Mouse (Mus musculus): Measurements from ENCODE around the gene Kctd6. TPM values are rescaled to one million over a fixed set of nuclear protein-coding genes. Genes with fewer than 3 reads are reported as not detected.
A peak's percentile ranks its signal among the peaks of the same experiment; 100 is the strongest.

Kctd6 gene
- polyA plus RNA-seq, 1 experiment from 2014 or later = 10.6 TPM

GRCm38 (mm10) chr14:8207543-8207942 is 6.4 kb upstream of the Kctd6 start:
- Histone ChIP-seq H3K9me3 (ENCODE audit: control insufficient read depth, low read length) (no peaks in the 10 kb centered on the region), H3K27me3 (replicated peaks; ENCODE audit: control insufficient read depth, insufficient read depth, low read length) (no peaks in the 10 kb centered on the region), H3K27ac (ENCODE audit: low read depth, low read length) (no peak overlapping the region), H3K4me2 (no peak overlapping the region), H3K9ac (ENCODE audit: low read depth, low read length) (no peak overlapping the region), H3K4me3 (ENCODE audit: low read depth, low read length) (no peak overlapping the region), H3K4me1 (replicated peaks; ENCODE audit: control insufficient read depth, insufficient read depth, low read length) (0 out of 2 replicates have a peak, but pooled peaks cover 2% of the 10 kb centered on the region), H3K36me3 (ENCODE audit: control insufficient read depth, insufficient read depth, low read length) (no peaks in the 10 kb centered on the region)
- 79% methylated on average over 5 of the region's 5 CpGs for WGBS
- DNase-seq (ENCODE audit: low spot score) (no peak), ATAC-seq (replicated peaks; ENCODE audit: low FRiP score) (no peak)

- Histone ChIP-seq H3K9ac (ENCODE audit: low read depth, low read length) (no peak overlapping the region), H3K4me3 (ENCODE audit: low read depth, low read length) (no peak overlapping the region), H3K9me3 (ENCODE audit: control insufficient read depth, low read length) (no peaks in the 10 kb centered on the region), H3K4me2 (no peak overlapping the region), H3K36me3 (ENCODE audit: control insufficient read depth, insufficient read depth, low read length) (no peaks in the 10 kb centered on the region), H3K27me3 (replicated peaks; ENCODE audit: control insufficient read depth, insufficient read depth, low read length) (no peaks in the 10 kb centered on the region), H3K27ac (ENCODE audit: low read depth, low read length) (no peak overlapping the region), H3K4me1 (replicated peaks; ENCODE audit: control insufficient read depth, insufficient read depth, low read length) (0 out of 2 replicates have a peak, but pooled peaks cover 2% of the 10 kb centered on the region)
- no peak for DNase-seq (ENCODE audit: low spot score)
- WGBS = 65% methylated on average over 3 of the region's 3 CpGs
- no peak for ATAC-seq (replicated peaks; ENCODE audit: low FRiP score)
Observed at GRCm38 (mm10) chr14:8208876-8209275, 5.1 kb upstream of the Kctd6 start.

- DNase-seq (ENCODE audit: low spot score) = no peak
- 94% methylated on average over 2 of the region's 2 CpGs for WGBS
- no peak overlapping the region for H3K4me2 ChIP-seq
Observed at GRCm38 (mm10) chr14:8209896-8210295, 4.0 kb upstream of the Kctd6 start.

GRCm38 (mm10) chr14:8212996-8213395 is 944 bp upstream of the Kctd6 start:
- H3K4me2 ChIP-seq = no peak overlapping the region
- no peaks in the 10 kb centered on the region for H3K36me3 ChIP-seq (ENCODE audit: control insufficient read depth, insufficient read depth, low read length)
- no peak overlapping the region for H3K27ac ChIP-seq (ENCODE audit: low read depth, low read length)

More at GRCm38 (mm10) chr14:8209896-8210295, 4.0 kb upstream of the Kctd6 start:
- H3K9me3 ChIP-seq (ENCODE audit: control insufficient read depth, low read length) = no peaks in the 10 kb centered on the region
- 0 out of 2 replicates have a peak, but pooled peaks cover 2% of the 10 kb centered on the region for H3K4me1 ChIP-seq (replicated peaks; ENCODE audit: control insufficient read depth, insufficient read depth, low read length)
- H3K27ac ChIP-seq (ENCODE audit: low read depth, low read length) = no peak overlapping the region
- no peaks in the 10 kb centered on the region for H3K27me3 ChIP-seq (replicated peaks; ENCODE audit: control insufficient read depth, insufficient read depth, low read length)
- H3K36me3 ChIP-seq (ENCODE audit: control insufficient read depth, insufficient read depth, low read length) = no peaks in the 10 kb centered on the region
- H3K4me3 ChIP-seq (ENCODE audit: low read depth, low read length) = no peak overlapping the region
- no peak for ATAC-seq (replicated peaks; ENCODE audit: low FRiP score)
- no peak overlapping the region for H3K9ac ChIP-seq (ENCODE audit: low read depth, low read length)

GRCm38 (mm10) chr14:8214299-8215207 is 613 bp downstream of the Kctd6 start:
- H3K27me3 ChIP-seq (replicated peaks; ENCODE audit: control insufficient read depth, insufficient read depth, low read length) = no peaks in the 10 kb centered on the region; the same call in 1 of the 2 replicates
- peak overlapping the region; percentile 92 for H3K9ac ChIP-seq (ENCODE audit: low read depth, low read length)
- ATAC-seq (replicated peaks; ENCODE audit: low FRiP score) = peak; percentile 74
- H3K4me2 ChIP-seq = peak overlapping the region; percentile 94
- peak overlapping the region; percentile 79 for H3K4me3 ChIP-seq (ENCODE audit: low read depth, low read length)
- H3K36me3 ChIP-seq (ENCODE audit: control insufficient read depth, insufficient read depth, low read length) = no peaks in the 10 kb centered on the region
- WGBS = 3% methylated on average over 59 of the region's 63 CpGs
- H3K4me1 ChIP-seq (replicated peaks; ENCODE audit: control insufficient read depth, insufficient read depth, low read length) = peaks cover 8% of the 10 kb centered on the region; the same call in 1 of the 2 replicates
- DNase-seq (ENCODE audit: low spot score) = peak; percentile 78
- H3K9me3 ChIP-seq (ENCODE audit: control insufficient read depth, low read length) = no peaks in the 10 kb centered on the region
- H3K27ac ChIP-seq (ENCODE audit: low read depth, low read length) = peak overlapping the region; percentile 94

More at GRCm38 (mm10) chr14:8212996-8213395, 944 bp upstream of the Kctd6 start:
- no peak overlapping the region for H3K9ac ChIP-seq (ENCODE audit: low read depth, low read length)
- no peaks in the 10 kb centered on the region; the same call in 1 of the 2 replicates for H3K27me3 ChIP-seq (replicated peaks; ENCODE audit: control insufficient read depth, insufficient read depth, low read length)
- no peak overlapping the region for H3K4me3 ChIP-seq (ENCODE audit: low read depth, low read length)
- H3K4me1 ChIP-seq (replicated peaks; ENCODE audit: control insufficient read depth, insufficient read depth, low read length) = peaks cover 8% of the 10 kb centered on the region; the same call in 1 of the 2 replicates
- WGBS = 75% methylated on average over 2 of the region's 2 CpGs
- ATAC-seq (replicated peaks; ENCODE audit: low FRiP score) = no peak
- no peak for DNase-seq (ENCODE audit: low spot score)
- H3K9me3 ChIP-seq (ENCODE audit: control insufficient read depth, low read length) = no peaks in the 10 kb centered on the region

- Histone ChIP-seq H3K36me3 (ENCODE audit: control insufficient read depth, insufficient read depth, low read length) (no peaks in the 10 kb centered on the region), H3K27me3 (replicated peaks; ENCODE audit: control insufficient read depth, insufficient read depth, low read length) (no peaks in the 10 kb centered on the region; the same call in 1 of the 2 replicates), H3K9ac (ENCODE audit: low read depth, low read length) (peak overlapping the region; percentile 92; the same call in 1 of the 2 replicates), H3K4me1 (replicated peaks; ENCODE audit: control insufficient read depth, insufficient read depth, low read length) (peaks cover 8% of the 10 kb centered on the region; the same call in 1 of the 2 replicates), H3K4me3 (ENCODE audit: low read depth, low read length) (peak overlapping the region; percentile 79), H3K4me2 (peak overlapping the region; percentile 94), H3K27ac (ENCODE audit: low read depth, low read length) (no peak overlapping the region), H3K9me3 (ENCODE audit: control insufficient read depth, low read length) (no peaks in the 10 kb centered on the region)
- peak; percentile 42 for DNase-seq (ENCODE audit: low spot score)
- no peak for ATAC-seq (replicated peaks; ENCODE audit: low FRiP score)
- WGBS = 21% methylated on average over 21 of the region's 21 CpGs
Observed at GRCm38 (mm10) chr14:8215208-8215778, 1.4 kb downstream of the Kctd6 start.

GRCm38 (mm10) chr14:8216100-8216499 is 2.2 kb downstream of the Kctd6 start:
- H3K36me3 ChIP-seq (ENCODE audit: control insufficient read depth, insufficient read depth, low read length) = no peaks in the 10 kb centered on the region
- peak overlapping the region; percentile 94 for H3K4me2 ChIP-seq
- WGBS = 57% methylated on average over 5 of the region's 5 CpGs
- no peak overlapping the region for H3K4me3 ChIP-seq (ENCODE audit: low read depth, low read length)
- DNase-seq (ENCODE audit: low spot score) (no peak), ATAC-seq (replicated peaks; ENCODE audit: low FRiP score) (no peak)
- H3K4me1 ChIP-seq (replicated peaks; ENCODE audit: control insufficient read depth, insufficient read depth, low read length) = peaks cover 8% of the 10 kb centered on the region; the same call in 1 of the 2 replicates
- no peaks in the 10 kb centered on the region for H3K9me3 ChIP-seq (ENCODE audit: control insufficient read depth, low read length)
- H3K9ac ChIP-seq (ENCODE audit: low read depth, low read length) = no peak overlapping the region
- no peaks in the 10 kb centered on the region; the same call in 1 of the 2 replicates for H3K27me3 ChIP-seq (replicated peaks; ENCODE audit: control insufficient read depth, insufficient read depth, low read length)
- no peak overlapping the region for H3K27ac ChIP-seq (ENCODE audit: low read depth, low read length)

- Histone ChIP-seq H3K4me1 (replicated peaks; ENCODE audit: control insufficient read depth, insufficient read depth, low read length) (peaks cover 8% of the 10 kb centered on the region; the same call in 1 of the 2 replicates), H3K9me3 (ENCODE audit: control insufficient read depth, low read length) (no peaks in the 10 kb centered on the region), H3K4me2 (no peak overlapping the region), H3K27me3 (replicated peaks; ENCODE audit: control insufficient read depth, insufficient read depth, low read length) (no peaks in the 10 kb centered on the region; the same call in 1 of the 2 replicates), H3K9ac (ENCODE audit: low read depth, low read length) (no peak overlapping the region), H3K4me3 (ENCODE audit: low read depth, low read length) (no peak overlapping the region), H3K27ac (ENCODE audit: low read depth, low read length) (no peak overlapping the region), H3K36me3 (ENCODE audit: control insufficient read depth, insufficient read depth, low read length) (peaks cover 4% of the 10 kb centered on the region; the same call in 1 of the 2 replicates)
- no peak for ATAC-seq (replicated peaks; ENCODE audit: low FRiP score)
- WGBS = 70% methylated on average over 7 of the region's 7 CpGs
- DNase-seq (ENCODE audit: low spot score) = no peak
Observed at GRCm38 (mm10) chr14:8218238-8218637, 4.3 kb downstream of the Kctd6 start.

All from liver, embryonic 11.5 days (tissue).